Mouse (Mus musculus): Measurements from ENCODE around the gene Hnrnpk. TPM values are rescaled to one million over a fixed set of nuclear protein-coding genes. Genes with fewer than 3 reads are reported as not detected.
"Not testable (repeated sequence)": the region's sequence is repeated elsewhere in the genome, so short reads cannot be mapped to it uniquely, and the experiment has no call there.

The Hnrnpk gene
- polyA plus RNA-seq, 1 experiment from 2014 or later: 2,646 TPM

- Histone ChIP-seq H3K9ac (ENCODE audit: low read length) (peak within 1 kb of the TSS; percentile 72), H3K27ac (ENCODE audit: low read depth, low read length) (no peak within 1 kb of the TSS), H3K27me3 (ENCODE audit: control insufficient read depth, insufficient read depth, low read length) (no peaks in the 10 kb centered on the region), H3K4me2 (ENCODE audit: low read depth, low read length, severe bottlenecking) (peak within 1 kb of the TSS; percentile 77), H3K4me3 (ENCODE audit: low read depth, low read length) (peak within 1 kb of the TSS; percentile 60), H3K4me1 (replicated peaks; ENCODE audit: control insufficient read depth, insufficient read depth, low read length) (no peaks in the 10 kb centered on the region), H3K9me3 (ENCODE audit: control insufficient read depth, low read length) (peaks cover 17% of the 10 kb centered on the region; the same call in 1 of the 2 replicates), H3K36me3 (ENCODE audit: control insufficient read depth, insufficient read depth, low read length) (peaks cover 15% of the 10 kb centered on the region)
- peak; percentile 83 for DNase-seq (ENCODE audit: low spot score)
- ATAC-seq (replicated peaks; ENCODE audit: low FRiP score): peak; percentile 71
- WGBS: 3% methylated on average over 80 of the region's 80 CpGs
Observed at GRCm38 (mm10) chr13:58384779-58385546, 18.2 kb downstream of the Hnrnpk start, which contains the start of gene 2210016F16Rik. TSS of gene 2210016F16Rik (minus strand) at chr13:58385225.

- H3K4me1 ChIP-seq (replicated peaks; ENCODE audit: control insufficient read depth, insufficient read depth, low read length): no peaks in the 10 kb centered on the region
- peaks cover 15% of the 10 kb centered on the region for H3K36me3 ChIP-seq (ENCODE audit: control insufficient read depth, insufficient read depth, low read length)
- WGBS: 56% methylated on average over 11 of the region's 11 CpGs
- H3K9me3 ChIP-seq (ENCODE audit: control insufficient read depth, low read length): peaks cover 17% of the 10 kb centered on the region; the same call in 1 of the 2 replicates
- DNase-seq (ENCODE audit: low spot score): no peak
- no peaks in the 10 kb centered on the region for H3K27me3 ChIP-seq (ENCODE audit: control insufficient read depth, insufficient read depth, low read length)
- ATAC-seq (replicated peaks; ENCODE audit: low FRiP score): peak; percentile 57
- peak overlapping the region; percentile 77 for H3K4me2 ChIP-seq (ENCODE audit: low read depth, low read length, severe bottlenecking)
- peak overlapping the region; percentile 60 for H3K4me3 ChIP-seq (ENCODE audit: low read depth, low read length)
- peak overlapping the region; percentile 72 for H3K9ac ChIP-seq (ENCODE audit: low read length)
- H3K27ac ChIP-seq (ENCODE audit: low read depth, low read length): no peak overlapping the region
Observed at GRCm38 (mm10) chr13:58384371-58384770, 18.8 kb downstream of the Hnrnpk start.

DNA sequence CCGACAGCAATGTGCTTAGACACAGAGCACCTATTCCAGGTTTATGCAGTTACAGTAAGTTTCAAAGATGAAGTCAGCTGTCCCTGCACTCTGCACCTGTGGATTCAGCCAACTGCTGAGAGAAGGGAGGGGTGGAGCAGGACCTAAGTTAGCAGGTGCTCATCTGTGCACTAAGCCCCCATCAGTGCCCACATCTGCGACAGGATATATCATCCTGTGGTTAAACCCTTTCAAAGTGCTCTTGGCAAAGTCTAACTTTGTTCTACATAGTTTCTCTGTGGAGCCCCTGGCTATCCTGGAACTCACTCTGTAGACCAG, 30.0 kb downstream of the Hnrnpk start:
- no peaks in the 10 kb centered on the region for H3K27me3 ChIP-seq (ENCODE audit: control insufficient read depth, insufficient read depth, low read length)
- 91% methylated on average over 2 of the region's 2 CpGs for WGBS

DNA sequence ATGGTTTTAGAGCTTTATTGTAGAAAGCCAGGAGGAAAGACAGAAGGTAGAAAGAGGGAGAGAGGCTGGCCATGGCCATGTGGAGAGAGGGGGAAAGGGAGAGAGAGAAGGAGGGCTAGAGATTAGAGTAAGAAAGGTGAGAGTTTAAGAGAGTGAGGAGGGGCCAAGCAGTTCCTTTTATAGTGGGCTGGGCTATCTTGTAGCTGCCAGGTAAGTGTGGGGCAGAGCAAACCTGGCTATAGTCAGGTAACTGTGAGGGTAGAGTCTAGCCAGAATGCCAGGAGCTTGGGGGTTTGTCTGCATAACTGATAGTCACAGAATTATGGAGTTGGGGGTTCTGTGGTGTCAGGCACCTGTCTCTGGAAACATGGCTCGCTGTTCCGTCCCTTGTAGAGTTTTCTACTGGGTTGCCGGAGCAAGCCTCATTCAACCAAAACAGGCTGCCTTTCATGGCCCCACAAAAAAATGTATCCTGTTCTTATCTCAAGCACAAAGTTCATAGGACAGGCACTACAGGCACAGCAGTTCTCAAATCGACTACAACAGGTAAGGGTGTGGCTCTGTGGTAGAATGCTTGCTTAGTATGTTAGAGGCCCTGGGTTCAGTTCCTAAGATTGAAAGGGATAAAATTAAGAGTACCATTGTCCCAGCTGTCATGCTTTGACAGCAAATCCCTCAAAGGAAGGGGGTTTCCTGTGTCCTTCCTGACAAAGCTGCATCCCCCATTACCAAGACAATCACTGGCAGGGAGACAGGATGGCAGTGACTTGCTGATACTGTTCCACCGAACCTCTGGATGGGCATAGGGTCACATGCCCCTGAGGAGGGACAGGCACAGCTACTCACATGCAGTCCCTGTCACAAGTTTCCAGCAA, 30.6 kb downstream of the Hnrnpk start:
- Histone ChIP-seq H3K27ac (ENCODE audit: low read depth, low read length) (no peak overlapping the region), H3K9me3 (ENCODE audit: control insufficient read depth, low read length) (no peaks in the 10 kb centered on the region), H3K4me2 (ENCODE audit: low read depth, low read length, severe bottlenecking) (no peak overlapping the region), H3K4me3 (ENCODE audit: low read depth, low read length) (no peak overlapping the region), H3K27me3 (ENCODE audit: control insufficient read depth, insufficient read depth, low read length) (no peaks in the 10 kb centered on the region), H3K36me3 (ENCODE audit: control insufficient read depth, insufficient read depth, low read length) (no peaks in the 10 kb centered on the region), H3K4me1 (replicated peaks; ENCODE audit: control insufficient read depth, insufficient read depth, low read length) (no peaks in the 10 kb centered on the region), H3K9ac (ENCODE audit: low read length) (no peak overlapping the region)
- 93% methylated on average over 5 of the region's 5 CpGs for WGBS
- DNase-seq (ENCODE audit: low spot score): no peak
- no peak for ATAC-seq (replicated peaks; ENCODE audit: low FRiP score)

More for the DNA sequence above, 30.0 kb downstream of the Hnrnpk start:
- H3K9me3 ChIP-seq (ENCODE audit: control insufficient read depth, low read length): no peaks in the 10 kb centered on the region
- no peak overlapping the region for H3K4me2 ChIP-seq (ENCODE audit: low read depth, low read length, severe bottlenecking)
- H3K36me3 ChIP-seq (ENCODE audit: control insufficient read depth, insufficient read depth, low read length): no peaks in the 10 kb centered on the region
- H3K9ac ChIP-seq (ENCODE audit: low read length): no peak overlapping the region
- H3K4me3 ChIP-seq (ENCODE audit: low read depth, low read length): no peak overlapping the region
- no peak for ATAC-seq (replicated peaks; ENCODE audit: low FRiP score)
- H3K27ac ChIP-seq (ENCODE audit: low read depth, low read length): no peak overlapping the region
- no peak for DNase-seq (ENCODE audit: low spot score)
- no peaks in the 10 kb centered on the region for H3K4me1 ChIP-seq (replicated peaks; ENCODE audit: control insufficient read depth, insufficient read depth, low read length)

DNA sequence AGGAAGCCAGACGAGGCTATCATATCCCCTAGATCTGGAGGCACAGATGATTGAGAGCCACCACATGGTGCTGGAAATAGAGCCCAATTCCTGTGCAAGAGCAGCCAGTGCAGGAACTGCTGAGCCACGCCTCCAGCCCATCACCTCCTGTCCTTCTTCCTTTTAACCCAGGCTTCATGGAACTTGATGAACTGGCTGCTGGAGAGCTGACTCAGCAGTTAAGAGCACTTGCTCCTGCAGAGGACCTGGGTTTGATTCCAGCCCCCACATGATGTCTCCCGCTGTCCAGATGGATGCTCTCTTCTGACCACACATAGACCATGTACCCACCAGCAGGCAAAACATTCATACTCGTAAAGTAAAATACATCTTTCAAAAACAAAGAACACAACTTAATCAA, 34.3 kb downstream of the Hnrnpk start:
- Histone ChIP-seq H3K4me2 (ENCODE audit: low read depth, low read length, severe bottlenecking) (no peak overlapping the region), H3K9me3 (ENCODE audit: control insufficient read depth, low read length) (no peaks in the 10 kb centered on the region), H3K36me3 (ENCODE audit: control insufficient read depth, insufficient read depth, low read length) (no peaks in the 10 kb centered on the region), H3K9ac (ENCODE audit: low read length) (no peak overlapping the region), H3K4me3 (ENCODE audit: low read depth, low read length) (no peak overlapping the region), H3K4me1 (replicated peaks; ENCODE audit: control insufficient read depth, insufficient read depth, low read length) (no peaks in the 10 kb centered on the region), H3K27me3 (ENCODE audit: control insufficient read depth, insufficient read depth, low read length) (no peaks in the 10 kb centered on the region), H3K27ac (ENCODE audit: low read depth, low read length) (no peak overlapping the region)
- no peak for DNase-seq (ENCODE audit: low spot score)
- no peak for ATAC-seq (replicated peaks; ENCODE audit: low FRiP score)
- WGBS: 83% methylated on average over 4 of the region's 4 CpGs

GRCm38 (mm10) chr13:58367641-58368040, 35.5 kb downstream of the Hnrnpk start:
- ATAC-seq (replicated peaks; ENCODE audit: low FRiP score) (no peak), DNase-seq (ENCODE audit: low spot score) (no peak)
- H3K27me3 ChIP-seq (ENCODE audit: control insufficient read depth, insufficient read depth, low read length): no peaks in the 10 kb centered on the region
- H3K4me3 ChIP-seq (ENCODE audit: low read depth, low read length): no peak overlapping the region
- H3K4me1 ChIP-seq (replicated peaks; ENCODE audit: control insufficient read depth, insufficient read depth, low read length): no peaks in the 10 kb centered on the region
- no peak overlapping the region for H3K9ac ChIP-seq (ENCODE audit: low read length)
- 86% methylated on average over 1 of the region's 1 CpGs for WGBS
- H3K4me2 ChIP-seq (ENCODE audit: low read depth, low read length, severe bottlenecking): no peak overlapping the region
- H3K27ac ChIP-seq (ENCODE audit: low read depth, low read length): no peak overlapping the region
- no peaks in the 10 kb centered on the region for H3K9me3 ChIP-seq (ENCODE audit: control insufficient read depth, low read length)
- H3K36me3 ChIP-seq (ENCODE audit: control insufficient read depth, insufficient read depth, low read length): no peaks in the 10 kb centered on the region

- Histone ChIP-seq H3K4me3 (ENCODE audit: low read depth, low read length) (no peak overlapping the region), H3K27me3 (ENCODE audit: control insufficient read depth, insufficient read depth, low read length) (no peaks in the 10 kb centered on the region), H3K36me3 (ENCODE audit: control insufficient read depth, insufficient read depth, low read length) (no peaks in the 10 kb centered on the region), H3K4me2 (ENCODE audit: low read depth, low read length, severe bottlenecking) (no peak overlapping the region), H3K4me1 (replicated peaks; ENCODE audit: control insufficient read depth, insufficient read depth, low read length) (no peaks in the 10 kb centered on the region), H3K27ac (ENCODE audit: low read depth, low read length) (no peak overlapping the region), H3K9ac (ENCODE audit: low read length) (no peak overlapping the region), H3K9me3 (ENCODE audit: control insufficient read depth, low read length) (no peaks in the 10 kb centered on the region)
- ATAC-seq (replicated peaks; ENCODE audit: low FRiP score) (no peak), DNase-seq (ENCODE audit: low spot score) (no peak)
- WGBS: 91% methylated on average over 3 of the region's 3 CpGs
Observed at GRCm38 (mm10) chr13:58366373-58366772, 36.8 kb downstream of the Hnrnpk start.

- not testable (repeated sequence) for DNase-seq (ENCODE audit: low spot score); ATAC-seq (replicated peaks; ENCODE audit: low FRiP score); H3K36me3 ChIP-seq (ENCODE audit: control insufficient read depth, insufficient read depth, low read length); H3K4me1 ChIP-seq (replicated peaks; ENCODE audit: control insufficient read depth, insufficient read depth, low read length); H3K4me3 ChIP-seq (ENCODE audit: low read depth, low read length); H3K9me3 ChIP-seq (ENCODE audit: control insufficient read depth, low read length); H3K27me3 ChIP-seq (ENCODE audit: control insufficient read depth, insufficient read depth, low read length); H3K27ac ChIP-seq (ENCODE audit: low read depth, low read length); H3K9ac ChIP-seq (ENCODE audit: low read length); H3K4me2 ChIP-seq (ENCODE audit: low read depth, low read length, severe bottlenecking)
- 80% methylated on average over 8 of the region's 8 CpGs for WGBS
Observed at GRCm38 (mm10) chr13:58365179-58365578, 38.0 kb downstream of the Hnrnpk start.

Measured in forebrain, embryonic 11.5 days (tissue).